Mouse (Mus musculus): Measurements from ENCODE around the gene Rcbtb2.

Gene Rcbtb2

GRCm38 (mm10) chr14:73116301-73116700 lies 6.5 kb upstream of the Rcbtb2 start:
- in situ Hi-C loops (cut with MboI, MseI), result loop anchor here (5.0 kb wide), 1 partner anchor 121 kb away; the partner anchor contains the start of gene Lpar6

GRCm38 (mm10) chr14:73116938-73117337 lies 5.9 kb upstream of the Rcbtb2 start:
- in situ Hi-C loops (cut with MboI, MseI), result loop anchor here (5.0 kb wide), 1 partner anchor 120 kb away; the partner anchor contains the start of gene Lpar6

- in situ Hi-C loops (cut with MboI, MseI), result loop anchor here (5.0 kb wide), 1 partner anchor 120 kb away; the partner anchor contains the start of gene Lpar6
Observed at GRCm38 (mm10) chr14:73117411-73118392, 5.1 kb upstream of the Rcbtb2 start.

DNA sequence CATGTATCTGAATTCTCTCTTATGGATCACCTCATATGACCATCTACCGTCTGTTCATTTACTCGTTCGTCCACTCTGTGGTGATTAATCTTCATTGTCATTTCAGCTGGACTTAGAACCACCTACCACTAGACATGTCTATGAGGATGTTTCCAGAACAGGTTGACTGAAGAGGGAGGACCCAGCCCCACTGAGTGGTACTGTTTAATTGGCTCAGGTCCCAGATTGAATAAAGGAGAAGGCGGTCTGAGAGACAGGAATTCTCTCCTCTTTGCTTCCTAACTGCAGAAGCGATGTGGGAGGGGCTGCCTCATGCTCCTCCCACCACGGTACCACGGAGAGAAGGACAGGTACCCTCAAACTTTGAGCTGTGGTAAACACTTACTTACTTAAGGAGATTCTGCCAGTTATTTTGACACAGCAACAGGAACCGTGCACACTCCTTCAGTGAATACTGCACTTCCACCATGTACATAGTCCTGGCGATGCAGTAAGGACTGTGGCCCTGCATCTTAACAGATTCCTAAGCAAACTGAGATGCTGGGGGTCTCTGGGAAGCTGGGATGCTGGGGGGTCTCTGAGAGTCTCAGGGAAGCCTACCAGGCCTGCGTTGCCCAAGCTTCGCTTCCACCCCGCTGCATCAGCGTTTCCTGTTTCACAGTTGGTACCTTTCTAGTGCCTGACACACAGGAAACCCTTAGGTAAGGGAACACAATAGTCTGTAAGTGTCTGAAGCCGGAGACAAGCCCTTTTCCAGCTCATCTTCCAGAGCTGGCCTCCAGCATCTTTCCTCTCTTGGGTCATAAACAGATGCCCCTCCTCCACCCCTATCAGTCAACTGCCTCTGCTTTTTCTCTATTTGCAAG lies 4.1 kb upstream of the Rcbtb2 start:
- in situ Hi-C loops (cut with MboI, MseI), result loop anchor here (5.0 kb wide), 1 partner anchor 119 kb away; the partner anchor contains the start of gene Lpar6

DNA sequence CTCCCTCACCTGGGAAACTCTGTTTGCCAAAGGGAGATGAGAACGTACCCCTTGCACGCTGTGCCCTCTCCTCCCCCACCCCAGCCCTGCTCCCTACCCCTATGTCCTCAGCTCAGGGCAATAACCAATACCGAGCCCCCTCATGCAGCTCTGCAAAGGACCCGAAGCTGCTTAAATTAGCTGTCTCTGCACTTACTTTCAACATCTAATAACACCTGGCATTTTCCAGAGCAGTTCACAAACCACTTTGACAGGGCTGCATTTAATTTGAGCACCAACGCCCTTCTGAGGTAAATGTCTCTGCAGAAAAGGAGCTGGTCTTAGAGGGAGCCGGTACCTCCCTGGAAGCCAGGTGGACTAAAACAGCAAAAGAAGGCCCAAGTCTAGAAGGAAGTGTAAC lies 3.4 kb upstream of the Rcbtb2 start:
- in situ Hi-C loops (cut with MboI, MseI), result loop anchor here (5.0 kb wide), 1 partner anchor 118 kb away; the partner anchor contains the start of gene Lpar6

- in situ Hi-C loops (cut with MboI, MseI), result loop anchor here (5.0 kb wide), 1 partner anchor 117 kb away; the partner anchor contains the start of gene Lpar6
Observed at GRCm38 (mm10) chr14:73119966-73120365, 2.9 kb upstream of the Rcbtb2 start.

GRCm38 (mm10) chr14:73122211-73122922 lies 470 bp upstream of the Rcbtb2 start:
- in situ Hi-C loops (cut with MboI, MseI), result no loop called here

DNA sequence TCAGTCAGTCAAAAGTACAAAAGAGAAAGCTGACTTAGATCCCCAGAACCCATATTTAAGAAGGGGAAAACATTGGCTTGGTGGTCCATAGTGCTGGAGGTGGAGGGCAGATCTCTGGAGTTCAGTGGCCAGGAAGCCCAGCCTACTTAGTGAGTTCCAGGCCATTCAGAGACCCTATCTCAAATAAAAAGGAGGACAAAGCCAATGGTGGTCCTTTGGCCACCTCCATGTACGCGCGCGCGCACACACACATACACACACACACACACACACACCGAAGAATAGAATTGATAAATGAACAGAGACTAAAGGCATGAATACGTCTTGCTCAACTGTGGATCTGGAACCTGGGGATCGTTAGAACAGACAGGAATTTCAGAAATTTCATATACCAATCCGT lies 544 bp downstream of the Rcbtb2 start:
- in situ Hi-C loops (cut with MboI, MseI), result no loop called here

- in situ Hi-C loops (cut with MboI, MseI), result no loop called here
Observed at GRCm38 (mm10) chr14:73123786-73124185, 949 bp downstream of the Rcbtb2 start.

- in situ Hi-C loops (cut with MboI, MseI), result no loop called here
Observed at GRCm38 (mm10) chr14:73130519-73130918, 7.7 kb downstream of the Rcbtb2 start.

DNA sequence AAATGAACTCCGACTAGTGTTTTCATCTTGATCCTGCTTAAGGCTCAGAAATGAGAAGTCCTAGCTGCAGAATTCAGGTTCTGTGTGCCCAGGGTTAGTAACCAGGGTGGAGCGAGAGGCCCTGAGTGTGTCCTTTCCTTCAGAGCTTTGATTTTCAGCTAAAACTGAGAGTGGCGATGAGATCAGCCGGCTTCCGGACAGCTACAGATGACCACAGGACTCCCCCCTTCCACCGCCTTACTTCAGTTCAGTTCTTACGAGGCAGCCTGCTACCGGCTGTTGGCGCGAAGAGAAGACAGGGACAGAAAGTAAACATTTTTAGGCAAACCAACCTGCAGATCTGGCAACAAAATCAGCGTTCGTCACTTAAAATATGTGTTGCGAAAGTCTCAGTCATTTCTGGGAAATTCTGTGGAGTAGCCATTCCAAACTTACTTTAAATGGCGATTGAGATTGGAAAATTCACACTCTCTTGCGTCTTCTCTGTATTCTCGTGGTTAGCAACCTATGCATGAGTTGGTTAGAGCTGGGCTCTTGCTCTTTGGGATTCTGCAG lies 9.1 kb downstream of the Rcbtb2 start:
- in situ Hi-C loops (cut with MboI, MseI), result no loop called here

GRCm38 (mm10) chr14:73132731-73133130 lies 9.9 kb downstream of the Rcbtb2 start:
- in situ Hi-C loops (cut with MboI, MseI), result no loop called here

- in situ Hi-C loops (cut with MboI, MseI), result no loop called here
Observed at GRCm38 (mm10) chr14:73137234-73137633, 14.4 kb downstream of the Rcbtb2 start.

- in situ Hi-C loops (cut with MboI, MseI), result no loop called here
Observed at GRCm38 (mm10) chr14:73138483-73138882, 15.6 kb downstream of the Rcbtb2 start.

DNA sequence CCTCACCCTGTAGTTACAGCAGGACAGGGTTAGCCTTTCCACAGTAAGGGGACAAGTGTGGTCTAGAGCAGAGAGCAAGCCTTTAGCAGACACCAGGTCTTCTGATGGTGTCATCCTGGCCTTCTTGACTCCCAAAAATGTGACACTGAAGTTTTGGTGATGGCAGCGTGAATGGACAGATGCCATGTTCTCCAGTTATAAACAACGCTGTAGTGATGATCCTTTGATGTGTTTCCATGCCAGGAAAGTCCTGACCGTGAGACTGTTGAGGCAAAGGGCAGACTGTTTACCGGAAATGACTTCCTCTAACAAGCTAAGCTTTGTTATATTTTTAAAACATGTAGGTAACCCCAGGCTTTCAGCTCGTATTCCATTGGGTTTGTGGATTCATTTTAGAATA lies 17.0 kb downstream of the Rcbtb2 start:
- in situ Hi-C loops (cut with MboI, MseI), result no loop called here

DNA sequence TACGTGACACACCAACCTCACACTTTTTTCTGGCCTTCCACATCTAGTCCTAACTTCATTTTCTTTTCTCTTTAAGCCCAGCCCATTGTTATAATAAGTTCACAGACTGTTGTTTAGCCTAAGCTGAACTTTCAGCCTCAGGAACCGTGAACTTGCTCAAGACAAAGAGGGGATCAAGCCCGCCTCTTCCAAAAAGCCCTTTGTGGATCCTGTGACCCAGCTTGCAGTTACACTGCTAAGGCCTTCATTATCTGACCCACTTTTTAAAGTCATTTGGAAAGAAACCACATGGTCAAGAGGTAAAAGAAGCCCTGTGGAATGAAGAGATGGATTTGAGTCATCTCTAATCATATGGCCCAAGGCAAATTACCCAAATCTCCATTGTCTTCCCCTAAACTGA lies 19.0 kb downstream of the Rcbtb2 start:
- in situ Hi-C loops (cut with MboI, MseI), result no loop called here

DNA sequence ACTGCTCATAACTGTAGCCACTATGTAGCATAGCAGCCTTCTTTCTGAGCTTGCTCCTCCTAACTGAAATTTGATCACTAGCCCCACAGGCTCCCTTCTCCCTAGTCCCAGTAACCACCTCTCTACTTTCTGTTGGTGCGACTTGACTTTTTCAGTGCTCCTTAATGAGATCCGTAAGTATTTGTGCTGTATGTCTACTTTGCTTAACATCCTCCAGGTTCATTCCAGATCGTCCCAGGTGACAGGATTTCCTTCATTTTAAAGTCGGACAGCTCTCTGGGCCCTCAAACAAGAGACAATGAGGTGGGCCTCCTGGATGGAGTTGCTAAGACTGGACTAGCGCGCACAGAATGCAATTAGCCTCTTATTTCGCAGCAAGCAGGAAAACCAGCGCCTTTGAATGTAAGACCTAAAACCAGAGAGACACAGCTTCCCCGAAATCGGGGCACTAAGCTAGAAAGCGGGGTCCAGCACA lies 19.6 kb downstream of the Rcbtb2 start:
- in situ Hi-C loops (cut with MboI, MseI), result no loop called here

GRCm38 (mm10) chr14:73142896-73143709 lies 20.3 kb downstream of the Rcbtb2 start:
- in situ Hi-C loops (cut with MboI, MseI), result no loop called here

GRCm38 (mm10) chr14:73143710-73144420 lies 21.0 kb downstream of the Rcbtb2 start:
- in situ Hi-C loops (cut with MboI, MseI), result no loop called here
